Mouse (Mus musculus) spleen, adult 2 months (tissue): Measurements from ENCODE around the gene Cpm.

Experiments
- CTCF ChIP-seq: fragments of 200-500 bp; IDR thresholded peaks from 2 replicates; pipeline ENCODE4 v1.5.1; 2011; ENCODE audit warnings: mild to moderate bottlenecking, inconsistent platforms; ENCODE audit not compliant: insufficient read depth, insufficient read length, insufficient replicate concordance; ENCODE audit errors: extremely low read depth
- POLR2A ChIP-seq: fragments of 200-500 bp; IDR thresholded peaks from 2 replicates; pipeline ENCODE4 v1.6.1; 2011; ENCODE audit warnings: low read depth, low read length, inconsistent platforms

GRCm38 (mm10) chr10:117603834-117604623 lies 25.3 kb upstream of the Cpm start:
- TF ChIP-seq POLR2A (no peak), CTCF (no peak)
